Mouse (Mus musculus) testis, adult 2 months (tissue): Measurements from ENCODE around the gene Sertad3.

Experiments
- CTCF ChIP-seq: fragments of 200-500 bp; IDR thresholded peaks from 2 replicates; pipeline ENCODE4 v1.5.1; 2012; ENCODE audit warnings: low read depth, mild to moderate bottlenecking, inconsistent platforms, low read length, moderate library complexity; ENCODE audit not compliant: control insufficient read depth, insufficient read depth, insufficient replicate concordance
- POLR2A ChIP-seq: fragments of 200-500 bp; IDR thresholded peaks from 2 replicates; pipeline ENCODE4 v1.6.1; 2012; ENCODE audit warnings: low read depth, mild to moderate bottlenecking, inconsistent platforms, low read length, moderate library complexity; ENCODE audit not compliant: control insufficient read depth

DNA sequence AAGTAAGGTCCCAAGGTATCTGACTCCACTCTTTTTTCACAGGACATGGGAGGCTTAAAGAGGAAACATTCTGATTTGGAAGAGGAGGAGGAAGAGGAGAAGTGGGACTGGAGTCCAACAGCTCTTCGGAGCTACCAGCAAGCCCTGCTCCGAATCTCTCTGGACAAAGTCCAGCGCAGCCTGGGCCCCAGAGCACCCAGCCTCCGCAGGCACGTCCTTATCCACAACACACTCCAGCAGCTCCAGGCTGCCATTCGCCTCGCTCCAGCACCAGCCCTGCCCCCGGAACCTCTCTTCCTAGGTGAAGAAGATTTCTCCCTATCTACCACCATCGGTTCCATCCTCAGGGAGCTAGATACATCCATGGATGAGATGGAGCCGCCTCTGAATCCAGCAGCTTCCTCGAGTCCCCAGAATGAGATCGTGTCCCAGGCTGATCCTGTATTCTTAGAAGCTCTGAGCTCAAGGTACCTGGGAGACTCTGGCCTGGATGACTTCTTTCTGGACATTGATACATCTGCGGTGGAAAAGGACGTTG lies 2.6 kb downstream of the Sertad3 start:
- TF ChIP-seq CTCF (no peak), POLR2A (no peak)
